Mouse (Mus musculus): ENCODE measurements around the gene Dnaaf5. TPM values are rescaled to one million over a fixed set of nuclear protein-coding genes. Genes with fewer than 3 reads are reported as not detected.

The Dnaaf5 gene
- 10 to 100 TPM in 1 of 2 experiments, 1 to 10 TPM in 1; 8.2 to 16.0 TPM for polyA plus RNA-seq (2017; shearing (Covaris generic))

GRCm38 (mm10) chr5:139149681-139150602, at the start of gene Dnaaf5, which contains the start of gene Prkar1b:
Gene Dnaaf5, plus strand, starts transcription at chr5:139150223.
Gene Prkar1b, minus strand, starts transcription at chr5:139150001.
- ATAC-seq = peak; percentile 96

DNA sequence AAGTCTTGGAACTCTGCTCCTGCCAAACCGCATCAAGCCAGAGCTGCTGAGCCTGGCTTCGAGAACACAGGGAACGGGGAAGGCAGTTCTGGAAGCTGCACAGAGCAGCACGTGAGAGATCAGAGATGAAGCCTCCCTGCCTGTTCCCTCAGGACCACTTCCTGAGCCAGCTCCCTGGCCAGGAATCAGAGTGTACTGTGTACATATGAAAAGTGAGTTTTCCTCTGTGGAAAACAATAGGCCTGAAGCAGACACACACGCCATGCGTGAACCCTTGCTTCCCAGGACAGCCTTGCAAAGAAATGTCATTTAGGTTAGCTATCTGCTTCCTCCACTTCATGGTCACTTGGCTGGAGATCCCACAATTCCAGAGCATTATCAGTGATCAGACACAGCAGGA, 48.2 kb upstream of the Dnaaf5 start:
- ATAC-seq = no peak

DNA sequence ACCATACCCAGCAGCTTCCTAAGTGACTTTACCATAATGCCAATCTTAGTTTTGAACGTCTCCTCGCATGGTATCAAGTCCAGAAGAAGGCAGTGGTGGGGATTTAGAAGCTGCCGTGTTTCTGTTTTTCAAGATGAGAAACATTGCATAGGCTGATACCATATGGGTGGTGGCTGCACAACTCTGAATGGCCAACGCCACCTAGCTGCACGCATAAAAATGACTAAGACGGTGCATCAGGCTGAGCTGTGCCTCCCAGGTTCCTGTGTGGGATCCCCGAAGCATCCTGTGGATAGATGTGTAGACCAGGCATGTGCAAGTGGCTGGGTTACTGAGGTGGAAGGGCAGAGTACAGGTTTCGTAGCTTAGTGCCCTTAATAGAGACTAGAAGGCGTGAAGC, 42.2 kb upstream of the Dnaaf5 start:
- ATAC-seq = no peak

DNA sequence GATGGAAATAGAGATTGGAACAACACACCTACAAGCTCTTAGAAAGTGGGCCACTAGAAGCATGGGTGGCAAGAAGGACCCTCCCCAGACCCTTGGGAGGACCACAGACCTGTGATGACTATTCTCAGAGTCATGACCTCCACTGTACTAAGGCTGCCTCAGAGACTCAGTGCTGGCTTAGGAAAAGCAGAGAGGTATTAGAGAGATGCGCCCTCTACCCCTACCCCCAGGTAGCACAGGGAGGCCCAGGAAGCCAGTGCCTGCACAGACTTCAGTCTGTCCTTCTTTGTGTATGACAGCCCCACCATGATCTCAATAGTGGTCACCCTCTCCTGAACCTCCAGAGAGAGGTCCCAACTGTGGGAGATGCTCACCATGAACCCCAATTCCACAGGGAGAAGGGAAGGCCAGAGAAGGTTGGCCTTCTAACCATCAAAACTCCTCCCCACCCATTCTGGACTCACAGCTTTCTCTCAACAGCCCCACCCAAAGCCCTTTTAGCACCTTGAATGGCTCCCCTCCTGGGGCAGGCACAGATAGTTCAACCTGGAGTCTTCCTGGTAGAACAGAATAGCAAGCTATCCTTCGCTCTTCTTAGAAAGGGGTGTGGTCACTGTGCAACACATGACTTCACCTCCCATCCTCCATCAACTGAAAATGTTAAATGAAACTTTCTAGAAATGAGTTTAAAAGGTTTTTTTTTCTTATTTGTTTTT, 39.7 kb upstream of the Dnaaf5 start:
- no peak for ATAC-seq

DNA sequence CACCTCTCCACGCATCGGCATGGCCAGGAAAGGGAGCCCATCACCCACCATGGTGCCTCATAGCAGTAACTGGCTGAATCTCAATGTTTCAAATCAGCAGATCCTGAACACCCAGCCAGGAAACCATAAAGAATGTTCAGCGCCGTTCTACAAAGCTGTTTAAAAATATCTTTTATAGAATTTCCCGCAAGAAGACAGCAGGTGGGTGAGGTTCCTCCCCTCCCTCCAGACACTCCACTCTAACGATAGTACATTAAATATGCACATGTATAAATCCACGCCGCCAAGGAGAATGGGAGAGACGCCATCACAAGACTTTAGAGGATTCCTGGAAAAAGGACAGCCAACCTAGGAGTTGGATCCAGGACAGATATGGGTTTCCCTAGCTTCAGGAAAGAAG, 38.0 kb upstream of the Dnaaf5 start:
- no peak for ATAC-seq

DNA sequence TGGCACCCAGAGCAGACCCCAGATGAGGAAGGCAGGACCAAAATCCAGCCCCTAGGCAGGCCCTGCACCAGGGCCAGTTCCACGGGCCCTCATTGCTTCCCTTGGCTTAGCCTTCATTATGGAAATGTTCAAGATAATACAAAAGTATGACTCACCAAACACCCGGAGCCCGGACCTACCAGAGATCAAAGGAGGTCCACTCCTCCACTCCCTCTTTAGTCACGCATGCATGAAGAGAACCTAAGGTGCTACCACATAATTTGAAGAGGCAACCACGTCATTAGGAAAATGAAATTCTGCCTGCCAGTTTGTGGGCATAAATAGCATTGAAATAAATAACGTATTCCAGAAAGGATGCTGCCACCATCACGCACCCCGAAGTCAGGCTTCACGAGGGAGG, 37.6 kb upstream of the Dnaaf5 start:
- no peak for ATAC-seq

DNA sequence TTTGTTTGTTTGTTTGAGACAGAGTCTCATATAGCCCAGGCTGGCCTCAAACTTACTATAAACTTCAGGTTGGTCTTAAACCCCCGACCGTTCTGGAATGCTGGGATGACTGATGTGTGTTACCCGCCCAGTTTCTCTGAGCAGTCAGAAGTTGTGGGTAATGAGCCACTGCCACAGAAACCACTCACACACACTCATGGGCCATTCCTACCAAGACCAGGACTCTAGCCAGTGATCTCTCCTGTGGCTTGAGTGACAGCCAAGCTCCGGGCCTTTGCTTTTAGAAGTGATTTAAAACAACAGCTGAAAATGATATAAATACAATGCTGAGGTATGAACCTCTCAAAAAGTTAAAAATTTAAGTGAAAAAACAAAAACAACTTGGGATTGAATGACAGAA, 35.1 kb upstream of the Dnaaf5 start:
- no peak for ATAC-seq

DNA sequence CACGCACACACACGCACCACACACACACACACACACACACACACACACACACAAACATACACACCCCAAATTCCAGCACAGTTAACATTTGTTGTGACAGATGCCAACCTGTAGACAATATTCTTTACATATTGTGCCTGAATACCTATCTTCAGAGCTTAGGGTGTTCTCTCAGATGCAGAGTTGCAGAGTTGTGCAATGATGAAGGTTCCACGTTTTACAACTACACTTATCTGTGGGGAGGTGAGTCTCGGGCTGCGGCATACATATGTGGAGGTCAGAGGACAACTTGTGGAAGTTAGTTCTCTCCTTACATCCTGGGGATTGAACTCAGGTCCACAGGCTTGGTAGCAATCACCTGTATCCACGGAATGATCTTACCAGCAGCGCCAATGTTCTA, 34.5 kb upstream of the Dnaaf5 start:
- no peak for ATAC-seq

- no peak for ATAC-seq
These were observed 31.7 kb upstream of the Dnaaf5 start for GRCm38 (mm10) chr5:139118139-139118960.

GRCm38 (mm10) chr5:139118961-139119276, 31.1 kb upstream of the Dnaaf5 start:
- no peak for ATAC-seq

DNA sequence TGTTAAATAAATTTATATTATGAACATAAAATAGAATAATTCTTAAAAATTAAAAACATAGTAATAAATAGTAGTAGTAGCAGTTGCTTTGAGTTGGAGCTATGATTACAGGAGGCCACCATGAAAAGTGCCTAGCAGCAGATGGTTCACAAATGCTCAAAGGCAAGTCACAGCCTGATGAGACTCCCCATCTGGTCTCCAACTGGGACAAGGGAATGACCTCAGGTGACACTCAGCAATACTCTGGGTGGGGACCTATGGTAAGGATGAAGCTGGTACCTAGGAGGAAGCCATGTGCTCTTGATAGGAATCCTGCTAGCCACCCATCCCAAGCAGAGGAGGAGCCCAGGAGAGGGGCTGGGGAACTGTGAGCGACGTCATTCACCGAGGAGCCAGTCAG, 24.3 kb upstream of the Dnaaf5 start:
- ATAC-seq = no peak

- no peak for ATAC-seq
These were observed 21.5 kb upstream of the Dnaaf5 start for GRCm38 (mm10) chr5:139128476-139129065.

DNA sequence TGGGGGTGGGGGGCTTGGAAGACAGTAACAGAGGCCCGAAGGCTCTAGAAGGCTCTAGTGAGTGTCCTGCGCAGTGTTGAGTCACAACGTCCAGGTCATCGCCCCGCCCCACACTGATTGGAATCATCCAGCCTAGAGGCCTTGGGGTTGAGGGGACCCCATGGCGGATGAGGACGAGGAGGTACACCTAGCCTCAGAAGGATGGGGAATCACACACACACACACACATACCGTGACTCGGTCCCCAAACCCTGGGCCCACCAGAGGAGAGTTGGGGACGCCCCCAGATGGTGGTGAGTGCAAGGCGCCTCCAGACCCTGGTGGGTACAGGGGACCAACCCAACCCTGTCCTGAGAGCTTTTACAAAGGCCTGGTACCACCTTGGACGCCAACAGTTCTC, 20.9 kb upstream of the Dnaaf5 start:
- no peak for ATAC-seq

DNA sequence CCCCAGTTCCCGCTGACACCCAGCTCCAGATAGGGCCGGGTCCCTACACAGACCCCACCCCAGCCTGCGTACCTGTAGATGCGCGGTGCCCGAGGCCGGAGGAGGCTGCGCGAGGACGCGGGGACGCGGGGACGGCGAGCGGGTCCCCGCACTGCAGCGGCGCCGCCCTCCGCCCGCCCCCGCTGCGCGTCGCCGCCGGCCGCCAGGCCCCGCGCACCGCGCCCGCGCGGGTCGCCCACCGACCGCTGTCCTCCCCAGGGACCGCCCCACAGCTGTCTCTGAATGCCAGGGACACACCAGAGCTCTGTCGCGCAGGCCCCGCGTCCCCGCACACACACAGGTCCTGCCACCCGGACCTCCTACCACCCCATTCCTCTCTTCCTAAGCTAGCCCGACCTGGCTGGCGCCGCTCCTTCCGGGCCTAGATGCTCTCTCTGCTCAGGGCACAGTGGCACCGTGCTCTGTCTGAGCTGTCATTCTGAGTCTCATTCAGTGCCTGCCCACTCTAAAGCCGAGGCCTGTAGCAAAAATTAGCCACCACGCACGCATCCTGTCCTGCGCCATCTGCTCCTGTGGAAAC, 20.4 kb upstream of the Dnaaf5 start:
- ATAC-seq = no peak

- no peak for ATAC-seq
These were observed 19.7 kb upstream of the Dnaaf5 start for GRCm38 (mm10) chr5:139130351-139130750.

GRCm38 (mm10) chr5:139134501-139134900, 15.5 kb upstream of the Dnaaf5 start:
- no peak for ATAC-seq

- ATAC-seq = no peak
These were observed 13.7 kb upstream of the Dnaaf5 start for GRCm38 (mm10) chr5:139136341-139136740.

- ATAC-seq = no peak
These were observed 12.8 kb upstream of the Dnaaf5 start for GRCm38 (mm10) chr5:139137176-139137575.

- ATAC-seq = no peak
These were observed 11.6 kb upstream of the Dnaaf5 start for GRCm38 (mm10) chr5:139138261-139138925.

GRCm38 (mm10) chr5:139138926-139139472, 11.0 kb upstream of the Dnaaf5 start:
- ATAC-seq = no peak

DNA sequence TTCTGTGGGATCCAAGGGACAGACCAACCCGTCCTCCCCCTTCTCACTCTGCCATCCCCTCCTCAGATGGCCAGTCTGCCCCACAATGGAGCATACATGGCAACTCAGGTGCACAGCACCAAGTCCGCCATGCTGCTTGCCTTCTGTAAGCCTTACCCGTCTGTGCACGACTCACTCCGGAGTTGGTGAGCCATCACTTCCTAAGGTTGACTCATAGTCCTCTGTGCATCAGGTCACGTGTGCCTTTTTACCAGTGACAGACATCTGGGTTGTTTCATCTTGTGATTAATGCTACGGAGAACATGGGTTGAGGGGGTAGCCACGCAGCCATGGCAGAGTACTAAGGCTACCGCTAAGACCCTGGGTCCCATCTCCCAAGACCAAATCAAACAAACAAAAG, 9.4 kb upstream of the Dnaaf5 start:
- no peak for ATAC-seq

Data from CD4-positive, CD25-positive, alpha-beta regulatory T cell, adult 4 months (primary cell).